Mouse (Mus musculus) hindbrain, embryonic 16.5 days (tissue): ENCODE data around the gene Ublcp1. TPM values are rescaled to one million over a fixed set of nuclear protein-coding genes. Genes with fewer than 3 reads are reported as not detected.
A peak's percentile ranks its signal among the peaks of the same experiment; 100 is the strongest.
"Not testable (repeated sequence)": the region's sequence is repeated elsewhere in the genome, so short reads cannot be mapped to it uniquely, and the experiment has no call there.

Experiments
- ATAC-seq: fragments of 200-750 bp; cut with Nextera tagmentation; 2 replicates; pipeline ENCODE4 v1.8.0; 2017; ENCODE audit warnings: moderate TSS enrichment, moderate library complexity
- H3K27ac ChIP-seq: fragments of 300-500 bp; sonication (generic); 2 replicates; pipeline ENCODE4 v1.5.1; 2014; ENCODE audit warnings: low read depth, mild to moderate bottlenecking, control low read depth, low read length, moderate library complexity
- H3K27me3 ChIP-seq: fragments of 300-500 bp; sonication (generic); replicated peaks from 2 replicates; pipeline ENCODE4 v1.6.1; 2014; ENCODE audit warnings: low read length; ENCODE audit not compliant: control insufficient read depth, insufficient read depth
- H3K36me3 ChIP-seq: fragments of 300-500 bp; sonication (generic); 2 replicates; pipeline ENCODE4 v1.6.1; 2014; ENCODE audit warnings: mild to moderate bottlenecking, low read length, moderate library complexity, mixed read lengths; ENCODE audit not compliant: control insufficient read depth, insufficient read depth
- H3K4me1 ChIP-seq: fragments of 300-500 bp; sonication (generic); 2 replicates; pipeline ENCODE4 v1.6.1; 2014; ENCODE audit warnings: low read depth, low read length; ENCODE audit not compliant: control insufficient read depth, insufficient read depth
- H3K4me2 ChIP-seq: fragments of 300-500 bp; sonication (generic); 2 replicates; pipeline ENCODE4 v1.6.1; 2014; ENCODE audit warnings: mild to moderate bottlenecking, low read length, control low read depth, moderate library complexity
- H3K4me3 ChIP-seq: fragments of 300-500 bp; sonication (generic); 2 replicates; pipeline ENCODE4 v1.5.1; 2014; ENCODE audit warnings: mild to moderate bottlenecking, low read length, control low read depth, moderate library complexity
- H3K9ac ChIP-seq: fragments of 300-500 bp; sonication (generic); 2 replicates; pipeline ENCODE4 v1.6.1; 2014; ENCODE audit warnings: low read depth, mild to moderate bottlenecking, control low read depth, low read length, moderate library complexity
- H3K9me3 ChIP-seq: fragments of 300-500 bp; sonication (generic); 2 replicates; pipeline ENCODE4 v1.6.1; 2014; ENCODE audit warnings: mild to moderate bottlenecking, low read length, moderate library complexity; ENCODE audit not compliant: control insufficient read depth
- WGBS: fragments of 180-500 bp; shearing (Covaris S2); extraction: QIAGEN DNeasy Blood & Tissue Kit; methylation state at CpG from one replicate; pipeline ENCODE4 v1.1.7; 2014; 5-methylcytosine and 5-hydroxymethylcytosine counted together
- polyA plus RNA-seq: library from polyadenylated mRNA; unstranded; fragments of >200 nt; fragmentation: Nextera tagmentation; extraction: Ambion mirVana; gene quantifications from 2 replicates; pipeline ENCODE4 v1.2.1, GENCODE M21; 2015

Ublcp1 gene
- polyA plus RNA-seq, 1 experiment from 2014 or later: 60.6 TPM

GRCm38 (mm10) chr11:44471337-44471995, 1.2 kb upstream of the Ublcp1 start:
- H3K4me1 ChIP-seq: peaks cover 14% of the 10 kb centered on the region
- H3K9ac ChIP-seq: peak overlapping the region; percentile 90
- 19% methylated on average over 4 of the region's 4 CpGs for WGBS
- peak overlapping the region; percentile 93 for H3K4me3 ChIP-seq
- H3K27me3 ChIP-seq: no peaks in the 10 kb centered on the region
- ATAC-seq: no peak
- H3K4me2 ChIP-seq: peak overlapping the region; percentile 92
- no peaks in the 10 kb centered on the region for H3K36me3 ChIP-seq
- H3K27ac ChIP-seq: peak overlapping the region; percentile 85
- H3K9me3 ChIP-seq: no peaks in the 10 kb centered on the region

- peak; percentile 84 for ATAC-seq
- Histone ChIP-seq H3K4me3 (peak overlapping the region; percentile 93), H3K36me3 (peaks cover 3% of the 10 kb centered on the region; the same call in 1 of the 2 replicates), H3K4me2 (peak overlapping the region; percentile 93), H3K27me3 (no peaks in the 10 kb centered on the region), H3K9me3 (no peaks in the 10 kb centered on the region), H3K27ac (peak overlapping the region; percentile 85), H3K4me1 (peaks cover 14% of the 10 kb centered on the region), H3K9ac (peak overlapping the region; percentile 90)
- whole genome bisulfite sequencing: 1% methylated on average over 59 of the region's 59 CpGs
Observed at GRCm38 (mm10) chr11:44469646-44470431, 459 bp downstream of the Ublcp1 start.

GRCm38 (mm10) chr11:44468306-44468790, 1.9 kb downstream of the Ublcp1 start:
- Histone ChIP-seq H3K36me3 (peaks cover 6% of the 10 kb centered on the region), H3K4me1 (peaks cover 14% of the 10 kb centered on the region), H3K4me3 (no peak overlapping the region), H3K27me3 (no peaks in the 10 kb centered on the region), H3K27ac (no peak overlapping the region), H3K9me3 (no peaks in the 10 kb centered on the region), H3K4me2 (no peak overlapping the region), H3K9ac (no peak overlapping the region)
- WGBS: 89% methylated on average over 10 of the region's 10 CpGs
- ATAC-seq: no peak

GRCm38 (mm10) chr11:44466949-44467442, 3.3 kb downstream of the Ublcp1 start:
- no peak overlapping the region for H3K9ac ChIP-seq
- peaks cover 14% of the 10 kb centered on the region for H3K4me1 ChIP-seq
- 89% methylated on average over 6 of the region's 6 CpGs for WGBS
- ATAC-seq: no peak
- H3K27ac ChIP-seq: no peak overlapping the region
- no peak overlapping the region for H3K4me2 ChIP-seq
- H3K4me3 ChIP-seq: no peak overlapping the region
- H3K9me3 ChIP-seq: no peaks in the 10 kb centered on the region
- peaks cover 6% of the 10 kb centered on the region for H3K36me3 ChIP-seq
- H3K27me3 ChIP-seq: no peaks in the 10 kb centered on the region

- H3K4me2 ChIP-seq: no peak overlapping the region
- peaks cover 18% of the 10 kb centered on the region for H3K36me3 ChIP-seq
- H3K4me3 ChIP-seq: no peak overlapping the region
- WGBS: 88% methylated on average over 6 of the region's 6 CpGs
- H3K27ac ChIP-seq: no peak overlapping the region
- H3K9me3 ChIP-seq: no peaks in the 10 kb centered on the region
- no peaks in the 10 kb centered on the region for H3K27me3 ChIP-seq
- no peaks in the 10 kb centered on the region for H3K4me1 ChIP-seq
- ATAC-seq: no peak
- H3K9ac ChIP-seq: no peak overlapping the region
Observed at GRCm38 (mm10) chr11:44461493-44461892, 8.8 kb downstream of the Ublcp1 start.

GRCm38 (mm10) chr11:44453423-44453822, 16.9 kb downstream of the Ublcp1 start:
- peak; percentile 72; the same call in 1 of the 2 replicates for ATAC-seq
- Histone ChIP-seq H3K36me3 (peaks cover 12% of the 10 kb centered on the region), H3K9ac (no peak overlapping the region), H3K4me2 (no peak overlapping the region), H3K27me3 (no peaks in the 10 kb centered on the region), H3K4me1 (no peaks in the 10 kb centered on the region), H3K4me3 (no peak overlapping the region), H3K9me3 (no peaks in the 10 kb centered on the region), H3K27ac (no peak overlapping the region)
- 59% methylated on average over 2 of the region's 2 CpGs for WGBS

- not testable (repeated sequence) for H3K27me3 ChIP-seq, H3K36me3 ChIP-seq, ATAC-seq, H3K4me3 ChIP-seq, H3K27ac ChIP-seq, H3K9me3 ChIP-seq, H3K9ac ChIP-seq, H3K4me1 ChIP-seq, H3K4me2 ChIP-seq
- whole genome bisulfite sequencing: 91% methylated on average over 5 of the region's 5 CpGs
Observed at GRCm38 (mm10) chr11:44452016-44452415, 18.3 kb downstream of the Ublcp1 start.

- peaks cover 5% of the 10 kb centered on the region; the same call in 1 of the 2 replicates for H3K36me3 ChIP-seq
- H3K27me3 ChIP-seq: no peaks in the 10 kb centered on the region
- no peak for ATAC-seq
- H3K9ac ChIP-seq: no peak overlapping the region
- no peak overlapping the region for H3K4me2 ChIP-seq
- H3K27ac ChIP-seq: no peak overlapping the region
- H3K4me3 ChIP-seq: no peak overlapping the region
- H3K4me1 ChIP-seq: no peaks in the 10 kb centered on the region
- no peaks in the 10 kb centered on the region for H3K9me3 ChIP-seq
Observed at GRCm38 (mm10) chr11:44451046-44451445, 19.3 kb downstream of the Ublcp1 start.

- no peak for ATAC-seq
- no peak overlapping the region for H3K4me2 ChIP-seq
- no peaks in the 10 kb centered on the region for H3K36me3 ChIP-seq
- H3K27me3 ChIP-seq: no peaks in the 10 kb centered on the region
- no peaks in the 10 kb centered on the region for H3K9me3 ChIP-seq
- 93% methylated on average over 6 of the region's 6 CpGs for WGBS
- no peaks in the 10 kb centered on the region for H3K4me1 ChIP-seq
- no peak overlapping the region for H3K9ac ChIP-seq
- H3K4me3 ChIP-seq: no peak overlapping the region
- no peak overlapping the region for H3K27ac ChIP-seq
Observed at GRCm38 (mm10) chr11:44437786-44438185, 32.5 kb downstream of the Ublcp1 start.
